Mouse (Mus musculus): ENCODE measurements around the gene Gpc5. TPM values are rescaled to one million over a fixed set of nuclear protein-coding genes. Genes with fewer than 3 reads are reported as not detected.

The Gpc5 gene
- total RNA-seq, 1 experiment, result 0.40 TPM

- H3K4me1 ChIP-seq (ENCODE audit: control insufficient read depth in 2 of 2, insufficient read depth in 2 of 2, low read length in 2 of 2, poor library complexity in 1 of 2), result no peaks in the 10 kb centered on the region
- H3K9me3 ChIP-seq (ENCODE audit: control insufficient read depth, insufficient read depth, low read depth, low read length), result no peaks in the 10 kb centered on the region
- H3K4me3 ChIP-seq (ENCODE audit: insufficient read depth in 1 of 2, low read depth in 1 of 2, low read length in 2 of 2, poor library complexity in 1 of 2, severe bottlenecking in 1 of 2), result no peak overlapping the region
- H3K27ac ChIP-seq (ENCODE audit: insufficient read depth, low read depth, low read length, poor library complexity, severe bottlenecking), result no peak overlapping the region
- H3K36me3 ChIP-seq (ENCODE audit: control insufficient read depth, insufficient read depth, low read length, poor library complexity, severe bottlenecking), result no peaks in the 10 kb centered on the region
- DNase-seq (ENCODE audit: low read depth, low spot score), result no peak
- in situ Hi-C loops (cut with MboI; ENCODE audit: low sequenced_read_pairs in 2 of 2, unreplicated experiment in 2 of 2), result no loop called here
- no peak overlapping the region for H3K9ac ChIP-seq (ENCODE audit: insufficient read depth, low read depth, low read length, poor library complexity, severe bottlenecking)
- TF ChIP-seq CHD2 (IDR thresholded peaks at IDR 0.05; ENCODE audit: low read depth, low read length), result no peak
- TF ChIP-seq ZNF384 (IDR thresholded peaks at IDR 0.05; ENCODE audit: low read depth, low read length), result no peak
- no peak for TF ChIP-seq ZC3H11A (IDR thresholded peaks at IDR 0.05; ENCODE audit: borderline replicate concordance, low read depth, low read length)
- no peak for TF ChIP-seq MAFK (IDR thresholded peaks at IDR 0.05; ENCODE audit: insufficient read depth, low read depth, low read length)
- no peak for TF ChIP-seq HCFC1 (IDR thresholded peaks at IDR 0.05; ENCODE audit: borderline replicate concordance, insufficient read depth, low read length)
These were observed 1446.2 kb downstream of the Gpc5 start for GRCm38 (mm10) chr14:116538216-116538615.

- Histone ChIP-seq H3K4me3 (ENCODE audit: insufficient read depth in 1 of 2, low read depth in 1 of 2, low read length in 2 of 2, poor library complexity in 1 of 2, severe bottlenecking in 1 of 2) (no peak overlapping the region), H3K4me1 (ENCODE audit: control insufficient read depth in 2 of 2, insufficient read depth in 2 of 2, low read length in 2 of 2, poor library complexity in 1 of 2) (no peaks in the 10 kb centered on the region), H3K9ac (ENCODE audit: insufficient read depth, low read depth, low read length, poor library complexity, severe bottlenecking) (no peak overlapping the region), H3K9me3 (ENCODE audit: control insufficient read depth, insufficient read depth, low read depth, low read length) (no peaks in the 10 kb centered on the region), H3K36me3 (ENCODE audit: control insufficient read depth, insufficient read depth, low read length, poor library complexity, severe bottlenecking) (no peaks in the 10 kb centered on the region), H3K27ac (ENCODE audit: insufficient read depth, low read depth, low read length, poor library complexity, severe bottlenecking) (no peak overlapping the region)
- in situ Hi-C loops (cut with MboI; ENCODE audit: low sequenced_read_pairs in 2 of 2, unreplicated experiment in 2 of 2), result no loop called here
- TF ChIP-seq CHD2 (IDR thresholded peaks at IDR 0.05; ENCODE audit: low read depth, low read length) (no peak), HCFC1 (IDR thresholded peaks at IDR 0.05; ENCODE audit: borderline replicate concordance, insufficient read depth, low read length) (no peak)
- DNase-seq (ENCODE audit: low read depth, low spot score), result no peak
These were observed 1451.7 kb downstream of the Gpc5 start for GRCm38 (mm10) chr14:116543746-116544145.

- H3K4me1 ChIP-seq (ENCODE audit: control insufficient read depth in 2 of 2, insufficient read depth in 2 of 2, low read length in 2 of 2, poor library complexity in 1 of 2), result no peaks in the 10 kb centered on the region
- no peak overlapping the region for H3K9ac ChIP-seq (ENCODE audit: insufficient read depth, low read depth, low read length, poor library complexity, severe bottlenecking)
- H3K36me3 ChIP-seq (ENCODE audit: control insufficient read depth, insufficient read depth, low read length, poor library complexity, severe bottlenecking), result no peaks in the 10 kb centered on the region
- TF ChIP-seq MAFK (IDR thresholded peaks at IDR 0.05; ENCODE audit: insufficient read depth, low read depth, low read length) (no peak), CHD2 (IDR thresholded peaks at IDR 0.05; ENCODE audit: low read depth, low read length) (no peak), HCFC1 (IDR thresholded peaks at IDR 0.05; ENCODE audit: borderline replicate concordance, insufficient read depth, low read length) (no peak), ZC3H11A (IDR thresholded peaks at IDR 0.05; ENCODE audit: borderline replicate concordance, low read depth, low read length) (no peak), ZNF384 (IDR thresholded peaks at IDR 0.05; ENCODE audit: low read depth, low read length) (no peak)
- H3K27ac ChIP-seq (ENCODE audit: insufficient read depth, low read depth, low read length, poor library complexity, severe bottlenecking), result no peak overlapping the region
- no peaks in the 10 kb centered on the region for H3K9me3 ChIP-seq (ENCODE audit: control insufficient read depth, insufficient read depth, low read depth, low read length)
- DNase-seq (ENCODE audit: low read depth, low spot score), result no peak
- in situ Hi-C loops (cut with MboI; ENCODE audit: low sequenced_read_pairs in 2 of 2, unreplicated experiment in 2 of 2), result no loop called here
- no peak overlapping the region for H3K4me3 ChIP-seq (ENCODE audit: insufficient read depth in 1 of 2, low read depth in 1 of 2, low read length in 2 of 2, poor library complexity in 1 of 2, severe bottlenecking in 1 of 2)
These were observed 1459.4 kb downstream of the Gpc5 start for GRCm38 (mm10) chr14:116551401-116551800.

- Histone ChIP-seq H3K36me3 (ENCODE audit: control insufficient read depth, insufficient read depth, low read length, poor library complexity, severe bottlenecking) (no peaks in the 10 kb centered on the region), H3K4me1 (ENCODE audit: control insufficient read depth in 2 of 2, insufficient read depth in 2 of 2, low read length in 2 of 2, poor library complexity in 1 of 2) (no peaks in the 10 kb centered on the region), H3K9me3 (ENCODE audit: control insufficient read depth, insufficient read depth, low read depth, low read length) (no peaks in the 10 kb centered on the region), H3K9ac (ENCODE audit: insufficient read depth, low read depth, low read length, poor library complexity, severe bottlenecking) (no peak overlapping the region), H3K4me3 (ENCODE audit: insufficient read depth in 1 of 2, low read depth in 1 of 2, low read length in 2 of 2, poor library complexity in 1 of 2, severe bottlenecking in 1 of 2) (no peak overlapping the region), H3K27ac (ENCODE audit: insufficient read depth, low read depth, low read length, poor library complexity, severe bottlenecking) (no peak overlapping the region)
- in situ Hi-C loops (cut with MboI; ENCODE audit: low sequenced_read_pairs in 2 of 2, unreplicated experiment in 2 of 2), result no loop called here
- no peak for DNase-seq (ENCODE audit: low read depth, low spot score)
- TF ChIP-seq HCFC1 (IDR thresholded peaks at IDR 0.05; ENCODE audit: borderline replicate concordance, insufficient read depth, low read length) (no peak), CHD2 (IDR thresholded peaks at IDR 0.05; ENCODE audit: low read depth, low read length) (no peak), ZC3H11A (IDR thresholded peaks at IDR 0.05; ENCODE audit: borderline replicate concordance, low read depth, low read length) (no peak), MAFK (IDR thresholded peaks at IDR 0.05; ENCODE audit: insufficient read depth, low read depth, low read length) (no peak), ZNF384 (IDR thresholded peaks at IDR 0.05; ENCODE audit: low read depth, low read length) (no peak)
These were observed 1461.3 kb downstream of the Gpc5 start for GRCm38 (mm10) chr14:116553316-116553715.

- TF ChIP-seq CHD2 (IDR thresholded peaks at IDR 0.05; ENCODE audit: low read depth, low read length), result no peak
- TF ChIP-seq ZNF384 (IDR thresholded peaks at IDR 0.05; ENCODE audit: low read depth, low read length), result no peak
- TF ChIP-seq MAFK (IDR thresholded peaks at IDR 0.05; ENCODE audit: insufficient read depth, low read depth, low read length), result no peak
- no peak for TF ChIP-seq HCFC1 (IDR thresholded peaks at IDR 0.05; ENCODE audit: borderline replicate concordance, insufficient read depth, low read length)
- no peak for TF ChIP-seq ZC3H11A (IDR thresholded peaks at IDR 0.05; ENCODE audit: borderline replicate concordance, low read depth, low read length)
- Histone ChIP-seq H3K36me3 (ENCODE audit: control insufficient read depth, insufficient read depth, low read length, poor library complexity, severe bottlenecking) (no peaks in the 10 kb centered on the region), H3K9me3 (ENCODE audit: control insufficient read depth, insufficient read depth, low read depth, low read length) (no peaks in the 10 kb centered on the region), H3K27ac (ENCODE audit: insufficient read depth, low read depth, low read length, poor library complexity, severe bottlenecking) (no peak overlapping the region), H3K9ac (ENCODE audit: insufficient read depth, low read depth, low read length, poor library complexity, severe bottlenecking) (no peak overlapping the region), H3K4me1 (ENCODE audit: control insufficient read depth in 2 of 2, insufficient read depth in 2 of 2, low read length in 2 of 2, poor library complexity in 1 of 2) (no peaks in the 10 kb centered on the region), H3K4me3 (ENCODE audit: insufficient read depth in 1 of 2, low read depth in 1 of 2, low read length in 2 of 2, poor library complexity in 1 of 2, severe bottlenecking in 1 of 2) (no peak overlapping the region)
- in situ Hi-C loops (cut with MboI; ENCODE audit: low sequenced_read_pairs in 2 of 2, unreplicated experiment in 2 of 2), result no loop called here
- no peak for DNase-seq (ENCODE audit: low read depth, low spot score)
These were observed 1466.3 kb downstream of the Gpc5 start for GRCm38 (mm10) chr14:116558141-116558800.
